Mouse (Mus musculus) A20 (cell line): ENCODE results near the gene Gipr.
A peak's percentile ranks its signal among the peaks of the same experiment; 100 is the strongest.
"Not testable (repeated sequence)": the region's sequence is repeated elsewhere in the genome, so short reads cannot be mapped to it uniquely, and the experiment has no call there.

Experiments
- DNase-seq: peaks from one replicate; pipeline ENCODE4 v3.0.0-alpha.2; 2011; ENCODE audit warnings: low read depth, low spot score

Gene Gipr

GRCm38 (mm10) chr7:19178443-19179092, 12.6 kb upstream of the Gipr start:
- DNase-seq: peak; percentile 88

- DNase-seq: no peak
Observed at GRCm38 (mm10) chr7:19178035-19178434, 12.1 kb upstream of the Gipr start.

- no peak for DNase-seq
Observed at GRCm38 (mm10) chr7:19177216-19177615, 11.3 kb upstream of the Gipr start.

- no peak for DNase-seq
Observed at GRCm38 (mm10) chr7:19176516-19176947, 10.6 kb upstream of the Gipr start.

GRCm38 (mm10) chr7:19175708-19176515, 10.0 kb upstream of the Gipr start, which contains the start of gene Eml2:
Gene Eml2, plus strand, starts transcription at chr7:19176421.
- DNase-seq: peak; percentile 36

GRCm38 (mm10) chr7:19172874-19173273, 6.9 kb upstream of the Gipr start:
- peak; percentile 77 for DNase-seq

GRCm38 (mm10) chr7:19171831-19172230, 5.9 kb upstream of the Gipr start:
- no peak for DNase-seq

GRCm38 (mm10) chr7:19170142-19170541, 4.2 kb upstream of the Gipr start:
- DNase-seq: no peak

GRCm38 (mm10) chr7:19169506-19169905, 3.6 kb upstream of the Gipr start:
- DNase-seq: no peak

- DNase-seq: no peak
Observed at GRCm38 (mm10) chr7:19166990-19167389, 1.1 kb upstream of the Gipr start.

- peak; percentile 46 for DNase-seq
Observed at GRCm38 (mm10) chr7:19164978-19165377, 949 bp downstream of the Gipr start.

GRCm38 (mm10) chr7:19164189-19164588, 1.7 kb downstream of the Gipr start:
- peak; percentile 44 for DNase-seq

- no peak for DNase-seq
Observed at GRCm38 (mm10) chr7:19163752-19164151, 2.2 kb downstream of the Gipr start.

- DNase-seq: no peak
Observed at GRCm38 (mm10) chr7:19162928-19163327, 3.0 kb downstream of the Gipr start.

- peak; percentile 28 for DNase-seq
Observed at GRCm38 (mm10) chr7:19160115-19160514, 5.8 kb downstream of the Gipr start.

GRCm38 (mm10) chr7:19159411-19159810, 6.5 kb downstream of the Gipr start:
- DNase-seq: no peak

- DNase-seq: no peak
Observed at GRCm38 (mm10) chr7:19158601-19159000, 7.3 kb downstream of the Gipr start.

- peak; percentile 93 for DNase-seq
Observed at GRCm38 (mm10) chr7:19157160-19157800, 8.6 kb downstream of the Gipr start.

- peak; percentile 46 for DNase-seq
Observed at GRCm38 (mm10) chr7:19155825-19156475, 10.0 kb downstream of the Gipr start.

GRCm38 (mm10) chr7:19154796-19155195, 11.1 kb downstream of the Gipr start:
- DNase-seq: no peak

GRCm38 (mm10) chr7:19151121-19151520, 14.8 kb downstream of the Gipr start:
- DNase-seq: not testable (repeated sequence)

GRCm38 (mm10) chr7:19149626-19150025, 16.3 kb downstream of the Gipr start, which contains the start of gene Snrpd2:
Gene Snrpd2, plus strand, starts transcription at chr7:19149722.
- peak; percentile 97 for DNase-seq
